Mouse (Mus musculus) Muller cell, postnatal 12 days (primary cell): Measurements from ENCODE around the gene Mboat7.

Experiments
- DNase-seq: peaks from one replicate; pipeline ENCODE4 v3.0.0-alpha.2; 2015; ENCODE audit errors: inconsistent ontology term

Mboat7 gene

DNA sequence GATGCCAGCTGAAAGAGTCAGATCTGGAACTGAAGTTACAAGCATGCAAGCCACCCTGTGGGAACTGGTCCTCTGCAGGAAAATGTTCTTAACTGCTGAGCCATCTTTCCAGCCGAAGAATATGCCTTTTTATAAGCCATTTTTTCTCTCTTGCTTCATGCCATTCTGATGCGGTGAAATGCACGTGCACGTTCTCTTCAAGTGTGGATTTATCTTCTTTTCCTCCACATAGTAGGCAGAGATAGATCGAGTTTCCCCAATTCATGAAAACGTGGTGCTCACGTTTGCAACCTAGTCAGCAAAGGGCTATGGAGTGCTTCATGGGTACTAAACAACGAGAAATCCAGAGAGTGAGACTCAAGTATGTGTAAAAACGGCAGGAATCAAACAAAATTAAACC lies 49.5 kb downstream of the Mboat7 start:
- peak; percentile 17 for DNase-seq

GRCm38 (mm10) chr7:3643412-3643811 lies 49.9 kb downstream of the Mboat7 start:
- no peak for DNase-seq

GRCm38 (mm10) chr7:3630478-3630815 lies 62.9 kb downstream of the Mboat7 start:
- no peak for DNase-seq

DNA sequence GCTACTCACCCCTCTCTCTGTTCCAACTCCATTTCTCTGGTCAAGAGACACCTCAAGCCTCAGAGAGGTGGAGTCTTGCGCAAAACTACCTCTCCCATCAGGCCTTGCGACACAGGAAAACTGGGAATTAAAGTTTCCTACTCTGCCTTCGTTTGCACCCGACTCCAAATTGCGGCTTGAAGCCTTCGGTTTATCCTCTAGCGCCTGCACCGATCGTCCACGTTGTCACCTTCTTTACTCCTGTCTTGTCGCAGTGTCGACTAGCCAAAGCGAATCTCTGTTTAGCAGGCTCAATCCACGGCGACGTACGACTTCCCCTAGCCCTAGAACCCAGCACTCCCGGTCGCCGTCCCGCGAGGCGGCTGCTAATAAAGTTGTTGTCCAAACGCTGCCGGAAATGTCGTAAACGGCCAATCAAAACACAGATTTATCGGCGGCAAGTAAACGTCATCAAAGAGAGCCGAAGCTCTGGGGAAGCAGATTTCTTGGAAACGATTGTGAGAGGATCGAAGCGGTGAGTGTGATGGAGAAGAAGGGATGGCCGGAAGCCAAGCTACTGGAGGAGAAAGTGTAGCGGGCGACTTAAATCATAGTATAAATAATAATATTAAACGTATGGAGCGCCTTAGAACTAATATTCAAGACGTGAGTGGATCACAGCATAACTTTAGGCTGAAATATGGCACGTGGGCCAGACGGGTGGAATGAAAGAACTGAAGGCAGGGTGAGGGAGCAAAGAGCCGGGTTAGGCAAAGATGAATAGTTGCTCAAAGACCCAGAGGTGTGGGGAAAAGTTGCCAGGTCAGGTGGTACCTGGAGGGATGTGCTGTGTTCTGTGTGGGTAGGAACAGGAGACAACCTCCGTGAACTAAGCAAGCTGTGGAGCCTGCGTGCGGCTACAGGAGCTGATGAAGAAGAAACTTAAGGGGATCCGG lies 63.5 kb downstream of the Mboat7 start, which contains the start of the genes Tfpt and Prpf31:
Gene Tfpt (minus strand): TSS at position 387 of the 935 bp plus-strand sequence.
Gene Prpf31 (plus strand): TSS at position 443 of the 935 bp plus-strand sequence.
- peak; percentile 92 for DNase-seq

GRCm38 (mm10) chr7:3629030-3629429 lies 64.3 kb downstream of the Mboat7 start:
- no peak for DNase-seq
